Mouse (Mus musculus) neural tube, embryonic 15.5 days (tissue): ENCODE measurements around the gene Fcor. TPM values are rescaled to one million over a fixed set of nuclear protein-coding genes. Genes with fewer than 3 reads are reported as not detected.

Source experiments
- ATAC-seq: fragments of 200-750 bp; cut with Nextera tagmentation; 2 replicates; pipeline ENCODE4 v1.8.0; 2017; ENCODE audit warnings: mild to moderate bottlenecking, moderate TSS enrichment, moderate library complexity; ENCODE audit not compliant: low FRiP score
- H3K27ac ChIP-seq: fragments of 300-500 bp; sonication (generic); replicated peaks from 2 replicates; pipeline ENCODE4 v1.5.1; 2015; ENCODE audit warnings: mild to moderate bottlenecking, inconsistent platforms
- H3K27me3 ChIP-seq: fragments of 300-500 bp; sonication (generic); replicated peaks from 2 replicates; pipeline ENCODE4 v1.6.1; 2015; ENCODE audit warnings: inconsistent platforms
- H3K36me3 ChIP-seq: fragments of 300-500 bp; sonication (generic); 2 replicates; pipeline ENCODE4 v1.6.1; 2015; ENCODE audit warnings: inconsistent platforms
- H3K4me1 ChIP-seq: fragments of 300-500 bp; sonication (generic); 2 replicates; pipeline ENCODE4 v1.6.1; 2015; ENCODE audit warnings: inconsistent platforms
- H3K4me2 ChIP-seq: fragments of 300-500 bp; sonication (generic); 2 replicates; pipeline ENCODE4 v1.6.1; 2015; ENCODE audit warnings: inconsistent platforms, mild to moderate bottlenecking, moderate library complexity
- H3K4me3 ChIP-seq: fragments of 300-500 bp; sonication (generic); replicated peaks from 2 replicates; pipeline ENCODE4 v1.5.1; 2015; ENCODE audit warnings: mild to moderate bottlenecking, inconsistent platforms
- H3K9ac ChIP-seq: fragments of 300-500 bp; sonication (generic); replicated peaks from 2 replicates; pipeline ENCODE4 v1.6.1; 2015; ENCODE audit warnings: mild to moderate bottlenecking, inconsistent platforms
- H3K9me3 ChIP-seq: fragments of 300-500 bp; sonication (generic); replicated peaks from 2 replicates; pipeline ENCODE4 v1.6.1; 2016; ENCODE audit warnings: inconsistent platforms
- WGBS: fragments of 180-500 bp; shearing (Covaris S2); methylation state at CpG from one replicate; pipeline ENCODE4 v1.1.7; 2015; ENCODE audit warnings: mixed read lengths; 5-methylcytosine and 5-hydroxymethylcytosine counted together
- polyA plus RNA-seq: library from polyadenylated mRNA; unstranded; fragments of >200 nt; fragmentation: Nextera tagmentation; extraction: Ambion mirVana; gene quantifications from 2 replicates; pipeline ENCODE4 v1.2.1, GENCODE M21; 2015

The Fcor gene
- polyA plus RNA-seq, 1 experiment from 2014 or later, result 22.8 TPM

DNA sequence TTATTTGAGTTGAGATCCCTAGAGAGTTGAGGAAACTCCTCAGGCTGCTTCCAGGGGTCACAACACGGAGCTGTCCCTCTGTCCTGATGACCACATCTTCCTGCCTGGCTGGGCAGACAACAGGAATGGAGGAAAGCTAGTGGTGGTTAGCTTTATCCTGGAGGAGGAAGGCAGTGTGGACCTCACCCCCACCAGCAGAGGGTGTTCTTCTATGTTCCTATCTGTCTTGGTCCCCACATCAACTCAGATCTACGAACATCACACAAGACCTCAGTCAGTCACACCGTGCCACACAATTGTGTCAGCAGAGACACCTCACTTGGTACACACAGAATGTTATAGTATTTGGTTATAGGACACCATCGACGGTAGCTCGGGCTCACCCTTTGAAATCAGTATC, 15.4 kb upstream of the Fcor start:
- WGBS, result 76% methylated on average over 6 of the region's 6 CpGs
- no peak overlapping the region for H3K4me3 ChIP-seq
- H3K9ac ChIP-seq, result no peak overlapping the region
- ATAC-seq, result no peak
- H3K9me3 ChIP-seq, result no peaks in the 10 kb centered on the region
- H3K27me3 ChIP-seq, result no peaks in the 10 kb centered on the region
- H3K27ac ChIP-seq, result no peak overlapping the region
- no peaks in the 10 kb centered on the region for H3K4me1 ChIP-seq
- no peaks in the 10 kb centered on the region for H3K36me3 ChIP-seq
- H3K4me2 ChIP-seq, result no peak overlapping the region

- Histone ChIP-seq H3K4me3 (no peak overlapping the region), H3K27me3 (no peaks in the 10 kb centered on the region), H3K27ac (no peak overlapping the region), H3K4me1 (peaks cover 3% of the 10 kb centered on the region), H3K4me2 (no peak overlapping the region), H3K9me3 (no peaks in the 10 kb centered on the region), H3K9ac (no peak overlapping the region), H3K36me3 (peaks cover 18% of the 10 kb centered on the region)
- 65% methylated on average over 5 of the region's 5 CpGs for WGBS
- ATAC-seq, result no peak
Measured at GRCm38 (mm10) chr8:3685422-3685821, 13.3 kb upstream of the Fcor start.

DNA sequence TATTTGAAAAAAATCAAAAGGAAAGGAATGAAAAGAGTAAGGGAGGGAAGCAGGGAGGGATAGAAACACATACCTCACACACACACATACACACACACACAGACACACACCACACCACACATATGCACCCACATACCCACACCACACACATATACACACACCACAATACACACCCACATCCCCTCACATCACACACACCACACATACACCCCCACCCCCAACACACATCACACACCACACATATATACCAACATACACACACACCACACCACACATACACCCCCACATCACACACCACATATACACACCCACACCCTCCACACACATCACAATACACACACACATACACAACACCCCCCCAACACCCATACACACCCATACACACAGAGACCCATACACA, 12.4 kb upstream of the Fcor start:
- Histone ChIP-seq H3K9ac (no peak overlapping the region), H3K36me3 (peaks cover 27% of the 10 kb centered on the region), H3K4me3 (no peak overlapping the region), H3K27me3 (no peaks in the 10 kb centered on the region), H3K4me1 (peaks cover 11% of the 10 kb centered on the region), H3K27ac (no peak overlapping the region), H3K4me2 (no peak overlapping the region), H3K9me3 (no peaks in the 10 kb centered on the region)
- peak; percentile 22; the same call in 1 of the 2 replicates for ATAC-seq

GRCm38 (mm10) chr8:3683408-3684176, 11.4 kb upstream of the Fcor start:
- no peak overlapping the region for H3K9ac ChIP-seq
- ATAC-seq, result no peak
- 78% methylated on average over 6 of the region's 6 CpGs for WGBS

GRCm38 (mm10) chr8:3682435-3682834, 10.3 kb upstream of the Fcor start:
- WGBS, result 89% methylated on average over 5 of the region's 5 CpGs
- Histone ChIP-seq H3K27me3 (no peaks in the 10 kb centered on the region), H3K36me3 (peaks cover 37% of the 10 kb centered on the region), H3K4me3 (no peak overlapping the region), H3K4me2 (no peak overlapping the region), H3K4me1 (peaks cover 23% of the 10 kb centered on the region), H3K9me3 (no peaks in the 10 kb centered on the region), H3K9ac (no peak overlapping the region), H3K27ac (no peak overlapping the region)
- ATAC-seq, result no peak

More at GRCm38 (mm10) chr8:3683408-3684176, 11.4 kb upstream of the Fcor start:
- Histone ChIP-seq H3K36me3 (peaks cover 36% of the 10 kb centered on the region), H3K27me3 (no peaks in the 10 kb centered on the region), H3K4me3 (no peak overlapping the region), H3K9me3 (no peaks in the 10 kb centered on the region), H3K4me1 (peaks cover 12% of the 10 kb centered on the region), H3K27ac (no peak overlapping the region), H3K4me2 (no peak overlapping the region)

- WGBS, result 92% methylated on average over 5 of the region's 5 CpGs
- Histone ChIP-seq H3K36me3 (peaks cover 37% of the 10 kb centered on the region), H3K4me1 (peaks cover 32% of the 10 kb centered on the region), H3K27ac (no peak overlapping the region), H3K9ac (no peak overlapping the region), H3K4me2 (no peak overlapping the region), H3K9me3 (no peaks in the 10 kb centered on the region), H3K4me3 (no peak overlapping the region), H3K27me3 (no peaks in the 10 kb centered on the region)
- no peak for ATAC-seq
Measured at GRCm38 (mm10) chr8:3679656-3680055, 7.5 kb upstream of the Fcor start.

DNA sequence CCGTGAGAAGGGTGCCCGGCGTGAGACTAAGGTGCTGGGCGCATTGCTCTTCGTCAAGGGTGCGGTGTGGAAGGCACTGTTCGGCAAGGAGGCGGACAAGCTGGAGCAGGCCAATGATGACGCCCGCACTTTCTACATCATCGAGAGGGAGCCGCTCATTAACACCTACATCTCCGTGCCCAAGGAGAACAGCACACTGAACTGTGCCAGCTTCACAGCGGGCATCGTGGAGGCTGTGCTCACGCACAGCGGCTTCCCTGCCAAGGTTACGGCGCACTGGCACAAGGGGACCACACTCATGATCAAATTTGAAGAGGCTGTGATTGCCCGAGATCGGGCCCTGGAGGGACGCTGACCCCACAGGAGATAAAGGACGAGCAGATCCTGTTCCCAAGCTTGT, 7.1 kb upstream of the Fcor start:
- no peaks in the 10 kb centered on the region for H3K27me3 ChIP-seq
- H3K4me1 ChIP-seq, result peaks cover 32% of the 10 kb centered on the region
- 95% methylated on average over 23 of the region's 23 CpGs for WGBS
- H3K4me3 ChIP-seq, result no peak overlapping the region
- no peak overlapping the region for H3K27ac ChIP-seq
- no peak overlapping the region for H3K9ac ChIP-seq
- no peaks in the 10 kb centered on the region for H3K9me3 ChIP-seq
- H3K36me3 ChIP-seq, result peaks cover 37% of the 10 kb centered on the region
- H3K4me2 ChIP-seq, result no peak overlapping the region
- ATAC-seq, result no peak

DNA sequence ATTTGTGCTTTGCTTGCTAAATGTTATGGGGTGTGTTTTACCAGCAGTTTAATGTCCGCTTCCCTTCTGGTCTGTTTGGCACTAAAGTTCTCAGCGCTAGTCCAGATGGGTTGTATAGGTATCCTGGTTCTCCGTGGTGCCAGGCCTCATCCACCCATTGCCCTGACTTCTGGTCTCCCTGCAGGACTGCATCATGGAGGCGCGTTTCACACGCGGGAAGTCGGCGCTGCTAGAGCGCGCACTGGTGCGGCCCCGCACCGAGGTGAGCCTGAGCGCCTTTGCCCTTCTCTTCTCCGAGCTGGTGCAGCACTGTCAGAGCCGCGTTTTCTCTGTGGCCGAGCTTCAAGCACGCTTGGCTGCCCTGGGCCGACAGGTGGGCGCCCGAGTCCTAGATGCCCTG, 6.7 kb upstream of the Fcor start:
- H3K27me3 ChIP-seq, result no peaks in the 10 kb centered on the region
- H3K36me3 ChIP-seq, result peaks cover 37% of the 10 kb centered on the region
- no peak overlapping the region for H3K9ac ChIP-seq
- H3K9me3 ChIP-seq, result no peaks in the 10 kb centered on the region
- WGBS, result 96% methylated on average over 23 of the region's 23 CpGs
- H3K4me1 ChIP-seq, result peaks cover 32% of the 10 kb centered on the region
- no peak for ATAC-seq
- H3K4me3 ChIP-seq, result no peak overlapping the region
- H3K27ac ChIP-seq, result no peak overlapping the region
- H3K4me2 ChIP-seq, result no peak overlapping the region

DNA sequence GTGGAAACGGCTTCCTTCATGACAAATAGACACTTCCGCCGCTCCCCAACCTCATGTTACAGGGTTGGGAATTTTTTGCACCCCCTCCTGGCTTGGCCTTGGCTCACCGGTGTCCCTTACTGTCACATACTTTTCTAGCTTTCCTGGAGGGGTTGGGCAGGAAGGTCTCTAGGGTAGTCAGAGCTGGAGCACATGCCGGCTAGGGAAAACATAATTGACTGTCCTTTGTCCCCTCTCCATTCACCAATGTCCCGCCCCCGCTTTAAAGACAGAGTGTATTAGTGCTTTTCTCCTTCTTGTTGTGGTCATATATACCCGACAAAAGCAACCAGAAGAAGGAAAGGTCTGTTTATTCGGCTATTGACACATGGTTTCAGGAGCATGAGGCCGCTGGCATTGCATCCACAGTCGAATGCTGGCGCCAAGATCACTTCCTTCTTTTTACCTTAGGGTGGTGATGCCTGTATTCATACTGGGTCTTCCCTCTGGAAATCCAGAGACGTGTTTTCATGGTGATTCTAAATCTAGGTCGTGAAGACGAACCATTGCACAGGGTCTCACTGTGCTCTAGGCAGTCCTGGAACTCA, 4.9 kb upstream of the Fcor start:
- H3K4me1 ChIP-seq, result peaks cover 38% of the 10 kb centered on the region
- H3K9ac ChIP-seq, result peak overlapping the region; percentile 98
- peak overlapping the region; percentile 89 for H3K27ac ChIP-seq
- peak overlapping the region; percentile 91 for H3K4me3 ChIP-seq
- peak; percentile 6 for ATAC-seq
- H3K27me3 ChIP-seq, result no peaks in the 10 kb centered on the region
- peak overlapping the region; percentile 86 for H3K4me2 ChIP-seq
- H3K36me3 ChIP-seq, result peaks cover 35% of the 10 kb centered on the region
- H3K9me3 ChIP-seq, result no peaks in the 10 kb centered on the region
- 5% methylated on average over 15 of the region's 15 CpGs for WGBS

GRCm38 (mm10) chr8:3676131-3676992, 4.2 kb upstream of the Fcor start, which contains the start of gene Trappc5:
Gene Trappc5, plus strand, starts transcription at chr8:3676299.
- peak; percentile 83 for ATAC-seq
- WGBS, result under 1% methylated on average over 61 of the region's 61 CpGs
- peak within 1 kb of the TSS; percentile 86 for H3K4me2 ChIP-seq

DNA sequence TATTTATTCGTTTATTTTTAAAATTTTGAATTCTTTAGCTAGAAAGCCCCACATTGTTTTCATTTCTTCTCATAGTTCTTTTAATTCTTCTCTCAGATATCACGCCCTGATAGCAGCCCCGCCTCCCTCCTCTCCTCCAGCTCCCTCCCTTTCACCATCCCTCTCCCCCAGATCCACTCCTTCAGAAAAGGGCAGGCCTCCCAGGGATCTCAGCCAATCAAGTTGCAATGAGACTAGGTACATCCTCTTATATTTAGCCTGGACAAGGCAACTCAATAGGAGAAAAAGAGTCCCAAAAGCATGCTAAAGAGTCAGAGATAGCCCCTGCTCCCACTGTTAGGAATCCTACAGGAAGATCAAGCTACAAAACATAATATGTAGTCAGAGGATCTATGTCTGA, 2.5 kb upstream of the Fcor start:
- no peak overlapping the region for H3K27ac ChIP-seq
- H3K36me3 ChIP-seq, result peaks cover 12% of the 10 kb centered on the region
- H3K9me3 ChIP-seq, result no peaks in the 10 kb centered on the region
- H3K4me1 ChIP-seq, result peaks cover 36% of the 10 kb centered on the region
- no peaks in the 10 kb centered on the region for H3K27me3 ChIP-seq
- no peak overlapping the region for H3K9ac ChIP-seq
- H3K4me2 ChIP-seq, result no peak overlapping the region
- WGBS, result 69% methylated on average over 3 of the region's 3 CpGs
- H3K4me3 ChIP-seq, result no peak overlapping the region
- ATAC-seq, result no peak

More at GRCm38 (mm10) chr8:3676131-3676992, 4.2 kb upstream of the Fcor start, which contains the start of gene Trappc5:
- Histone ChIP-seq H3K27ac (peak within 1 kb of the TSS; percentile 89), H3K9me3 (no peaks in the 10 kb centered on the region), H3K27me3 (no peaks in the 10 kb centered on the region), H3K9ac (peak within 1 kb of the TSS; percentile 98), H3K4me1 (peaks cover 41% of the 10 kb centered on the region), H3K36me3 (peaks cover 29% of the 10 kb centered on the region), H3K4me3 (peak within 1 kb of the TSS; percentile 91)
